Mouse (Mus musculus) layer of hippocampus, postnatal 14 days (tissue): ENCODE data around the gene Kif3a. TPM values are rescaled to one million over a fixed set of nuclear protein-coding genes. Genes with fewer than 3 reads are reported as not detected.
"Not testable (repeated sequence)": the region's sequence is repeated elsewhere in the genome, so short reads cannot be mapped to it uniquely, and the experiment has no call there.

Source experiments
- DNase-seq, 2 experiments: peaks; one replicate each; pipeline ENCODE4 v3.0.0; 2021 to 2022; ENCODE audit warnings: low spot score in 2 of 2, mixed read lengths in 1 of 2
- total RNA-seq, 2 experiments: library from RNA; stranded (reverse); gene quantifications; 2 replicates each; pipeline ENCODE4 v1.2.3; 2021

The Kif3a gene
- total RNA-seq, 2 experiments from 2014 or later = 140 to 149 TPM

- DNase-seq = no peak
These were observed 26.8 kb upstream of the Kif3a start for GRCm38 (mm10) chr11:53540394-53540793.

- no peak for DNase-seq
These were observed 26.0 kb upstream of the Kif3a start for GRCm38 (mm10) chr11:53541222-53541621.

- no peak for DNase-seq
These were observed 24.2 kb upstream of the Kif3a start for GRCm38 (mm10) chr11:53543021-53543420.

- no peak for DNase-seq
These were observed 20.9 kb upstream of the Kif3a start for GRCm38 (mm10) chr11:53546271-53546670.

DNA sequence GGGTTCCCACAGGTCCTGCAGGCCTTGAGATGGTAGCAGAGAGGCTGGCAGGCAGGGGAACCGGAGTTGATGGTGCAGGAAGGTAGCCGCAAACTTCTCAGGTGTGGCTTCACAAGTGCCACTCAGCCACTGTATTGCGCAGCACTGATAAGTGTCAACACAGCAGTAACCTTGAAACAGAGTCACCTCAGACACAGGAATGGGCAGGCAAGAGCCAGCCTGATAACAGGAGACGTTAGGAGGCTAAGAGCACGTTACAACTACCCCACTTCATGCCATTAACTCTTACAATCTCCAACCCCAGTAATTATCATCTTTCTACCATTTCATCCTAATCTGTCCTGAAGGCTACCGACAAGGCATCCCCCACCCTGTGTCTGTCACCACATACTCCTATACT is 19.6 kb upstream of the Kif3a start:
- DNase-seq = no peak

GRCm38 (mm10) chr11:53548036-53548605 is 19.1 kb upstream of the Kif3a start:
- DNase-seq = no peak

DNA sequence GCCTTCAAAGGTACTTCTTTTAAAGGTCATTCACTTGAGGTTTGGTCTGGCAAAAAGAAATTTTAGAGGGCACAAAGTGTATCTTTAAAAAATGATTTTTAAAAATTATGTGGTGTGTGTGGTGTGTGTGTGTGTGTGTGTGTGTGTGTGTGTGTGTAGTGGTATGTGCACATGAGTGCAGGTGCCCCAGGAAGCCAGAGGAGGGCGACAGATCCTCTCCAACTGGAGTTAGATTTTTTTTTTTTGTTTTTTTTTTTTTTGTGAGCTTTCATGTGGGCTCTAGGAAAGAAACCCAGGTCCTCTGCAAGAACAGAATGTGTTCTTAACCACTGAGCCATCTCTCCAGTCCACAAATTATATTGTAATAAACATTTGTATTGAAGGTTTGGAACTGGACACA is 16.5 kb upstream of the Kif3a start:
- no peak for DNase-seq

- DNase-seq = no peak
These were observed 15.4 kb upstream of the Kif3a start for GRCm38 (mm10) chr11:53551754-53552153.

DNA sequence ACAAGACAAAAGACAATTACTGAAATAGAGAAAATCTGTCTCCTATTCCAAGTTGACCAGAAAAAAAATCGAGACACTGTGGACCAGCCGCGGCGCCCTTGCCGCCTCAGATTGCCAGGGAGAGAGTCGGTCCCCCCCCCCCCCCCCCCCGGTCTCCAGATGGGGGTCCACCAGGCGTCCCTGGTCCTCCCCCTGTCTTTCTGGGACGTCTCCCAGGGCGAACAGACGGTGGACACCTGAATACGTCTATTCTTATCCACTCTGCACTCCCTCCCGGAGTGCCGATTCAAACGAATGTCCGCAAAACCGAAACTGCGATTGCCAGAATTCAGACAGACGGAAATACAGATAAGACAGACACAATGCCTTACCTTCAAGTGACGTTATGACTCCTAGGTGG is 10.7 kb upstream of the Kif3a start:
- DNase-seq = not testable (repeated sequence)

GRCm38 (mm10) chr11:53557992-53558391 is 9.2 kb upstream of the Kif3a start:
- not testable (repeated sequence) for DNase-seq

DNA sequence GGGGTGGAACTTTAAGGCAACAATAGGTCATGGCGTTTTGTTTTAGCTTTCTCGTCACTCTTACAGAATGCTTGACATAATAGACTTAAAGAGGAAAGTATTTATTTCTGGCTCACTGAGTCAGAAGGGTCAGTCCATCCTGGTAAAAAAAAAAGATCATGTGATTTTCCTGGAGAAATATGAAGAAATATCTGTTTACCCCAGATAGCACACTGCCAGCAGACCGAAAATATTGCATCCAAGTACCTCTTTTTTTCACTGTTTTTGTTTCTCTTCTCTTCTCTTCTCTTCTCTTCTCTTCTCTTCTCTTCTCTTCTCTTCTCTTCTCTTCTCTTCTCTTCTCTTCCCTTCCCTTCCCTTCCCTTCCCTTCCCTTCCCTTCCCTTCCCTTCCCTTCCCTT is 7.2 kb upstream of the Kif3a start:
- DNase-seq = not testable (repeated sequence)

- no peak for DNase-seq
These were observed 5.2 kb upstream of the Kif3a start for GRCm38 (mm10) chr11:53561986-53562385.

DNA sequence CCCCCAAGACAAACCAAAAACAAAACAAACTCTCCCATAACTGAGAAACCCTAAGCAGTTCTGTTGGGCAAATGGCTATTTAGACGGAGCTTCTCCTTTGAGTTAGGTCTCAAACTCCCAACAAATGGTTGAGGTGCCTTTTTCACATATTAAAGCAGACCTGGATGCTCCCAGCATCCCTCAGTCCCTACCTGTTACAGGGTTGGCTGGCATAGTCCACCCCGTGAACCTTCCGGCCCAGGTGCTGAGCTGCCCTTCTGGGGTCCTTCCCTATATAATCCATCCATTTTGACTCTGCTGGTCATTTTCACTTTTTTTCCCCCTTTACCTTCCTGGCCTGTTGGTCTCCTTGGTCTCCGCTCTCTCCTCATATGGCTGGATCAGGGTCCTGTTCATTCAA is 533 bp upstream of the Kif3a start:
- DNase-seq = no peak

- no peak for DNase-seq
These were observed 13.4 kb downstream of the Kif3a start for GRCm38 (mm10) chr11:53580562-53580961.

DNA sequence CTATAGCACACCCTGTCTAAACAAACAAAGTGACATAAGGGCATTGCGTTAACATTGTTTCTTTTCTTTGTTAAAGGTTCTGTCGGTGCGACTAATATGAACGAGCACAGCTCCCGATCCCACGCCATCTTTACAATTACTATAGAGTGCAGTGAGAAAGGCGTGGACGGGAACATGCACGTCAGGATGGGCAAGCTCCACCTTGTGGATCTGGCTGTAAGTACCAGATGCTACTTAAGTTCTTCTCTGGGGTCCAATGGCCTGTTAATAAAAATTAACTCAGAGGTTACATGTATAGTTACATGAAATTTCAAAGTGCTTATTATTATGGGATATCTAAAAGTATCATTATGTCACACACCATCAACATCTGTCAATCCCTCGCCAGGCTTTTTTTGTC is 16.0 kb downstream of the Kif3a start:
- no peak for DNase-seq

DNA sequence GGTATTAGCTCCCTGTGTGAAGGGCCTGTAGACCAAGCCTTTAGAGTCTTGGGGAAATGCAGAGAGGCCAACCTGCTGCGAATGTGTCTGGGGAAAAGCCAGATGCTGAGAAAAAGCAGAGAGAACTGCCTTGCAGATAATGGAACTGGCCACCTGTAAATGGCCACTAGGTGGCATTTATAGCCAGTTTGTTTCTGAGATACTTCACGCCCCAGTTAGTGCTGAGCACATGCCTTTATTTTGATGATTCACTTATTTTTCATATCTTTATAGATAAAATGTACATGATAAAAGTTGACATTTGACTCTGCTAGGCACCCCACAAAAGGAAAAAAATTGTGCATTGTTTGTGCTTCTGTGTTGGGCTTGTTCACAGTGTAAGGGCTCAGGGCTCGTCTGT is 17.7 kb downstream of the Kif3a start:
- DNase-seq = peak in 1 of 2 experiments; percentile 46

DNA sequence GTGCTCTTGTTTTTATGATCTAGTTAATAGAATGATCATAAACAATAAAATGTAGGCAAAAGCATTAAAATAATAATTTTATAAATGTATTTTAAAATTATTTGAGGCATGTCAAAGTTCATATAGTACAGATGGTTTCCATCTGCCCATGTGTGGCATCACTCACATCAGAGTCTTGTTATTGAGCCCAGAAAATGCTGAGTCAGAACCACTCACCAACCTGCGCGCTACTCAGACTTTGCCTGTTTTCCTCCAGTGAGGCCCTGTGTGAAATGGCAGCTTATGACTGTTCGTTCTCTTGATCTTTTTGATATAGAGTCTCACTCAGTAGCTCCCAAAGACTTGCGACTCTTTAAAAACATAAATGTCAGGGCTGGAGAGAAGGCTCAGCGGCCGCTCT is 18.3 kb downstream of the Kif3a start:
- DNase-seq = no peak

GRCm38 (mm10) chr11:53588279-53588678 is 21.1 kb downstream of the Kif3a start:
- DNase-seq = no peak

- DNase-seq = peak; percentile 27 to 35
These were observed 23.2 kb downstream of the Kif3a start for GRCm38 (mm10) chr11:53590368-53590768.

DNA sequence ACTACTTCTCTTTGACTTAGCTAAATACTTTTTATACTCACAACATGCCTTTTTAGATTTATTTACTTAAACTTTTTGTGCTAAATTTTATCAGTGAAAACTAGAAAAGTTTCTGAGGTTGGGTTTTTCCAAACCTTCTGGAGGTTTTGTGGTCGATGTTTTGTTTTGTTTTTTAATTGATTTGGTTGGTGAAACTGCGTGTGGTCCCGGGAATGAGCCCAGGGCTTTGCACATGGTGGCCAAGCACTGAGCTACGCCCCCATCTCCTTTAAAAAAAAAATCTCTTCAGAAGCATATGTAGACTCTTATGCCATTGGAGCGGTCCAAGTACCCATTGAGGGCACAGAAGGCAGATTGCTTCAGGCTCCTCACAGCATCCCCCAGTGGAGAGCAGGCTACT is 23.9 kb downstream of the Kif3a start:
- DNase-seq = no peak

DNA sequence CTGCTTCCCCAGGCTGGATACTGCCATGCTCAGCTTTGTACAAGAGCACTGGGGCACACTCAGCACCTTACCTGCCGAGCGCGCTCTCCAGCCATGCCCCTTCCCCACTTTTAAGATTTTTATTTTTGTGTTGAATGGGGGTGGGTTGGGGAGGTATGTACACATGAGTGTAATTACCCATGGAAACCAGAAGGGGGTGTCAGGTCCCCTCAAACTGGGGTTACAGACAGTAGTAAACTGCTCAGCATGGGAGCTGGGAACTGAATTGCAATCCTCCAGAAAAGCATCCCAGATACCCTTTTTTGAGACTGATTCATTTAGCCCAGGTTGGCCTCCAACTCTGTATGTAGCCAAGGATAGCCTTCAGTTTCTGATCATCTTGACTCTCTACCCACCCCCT is 37.8 kb downstream of the Kif3a start:
- no peak for DNase-seq

- no peak for DNase-seq
These were observed 38.4 kb downstream of the Kif3a start for GRCm38 (mm10) chr11:53605609-53606008.

DNA sequence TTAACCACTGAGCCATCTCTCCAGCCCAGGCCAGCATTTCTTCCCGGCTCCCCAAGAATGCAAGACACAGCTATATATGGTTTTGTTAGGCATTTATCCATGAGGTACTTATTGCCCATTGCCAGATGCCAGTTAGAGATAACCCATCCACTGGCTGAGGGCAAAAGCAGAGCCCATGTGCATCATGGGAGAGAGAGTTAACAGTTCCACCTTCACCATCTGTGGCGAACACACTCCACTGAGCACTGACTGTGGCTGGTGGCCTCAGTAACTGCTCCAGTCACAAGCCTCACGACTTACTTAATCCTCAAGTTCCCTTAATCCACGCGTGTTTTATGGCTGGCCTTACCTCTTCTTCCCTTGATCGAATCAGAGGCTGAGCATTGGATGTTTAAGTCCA is 42.1 kb downstream of the Kif3a start:
- no peak for DNase-seq

DNA sequence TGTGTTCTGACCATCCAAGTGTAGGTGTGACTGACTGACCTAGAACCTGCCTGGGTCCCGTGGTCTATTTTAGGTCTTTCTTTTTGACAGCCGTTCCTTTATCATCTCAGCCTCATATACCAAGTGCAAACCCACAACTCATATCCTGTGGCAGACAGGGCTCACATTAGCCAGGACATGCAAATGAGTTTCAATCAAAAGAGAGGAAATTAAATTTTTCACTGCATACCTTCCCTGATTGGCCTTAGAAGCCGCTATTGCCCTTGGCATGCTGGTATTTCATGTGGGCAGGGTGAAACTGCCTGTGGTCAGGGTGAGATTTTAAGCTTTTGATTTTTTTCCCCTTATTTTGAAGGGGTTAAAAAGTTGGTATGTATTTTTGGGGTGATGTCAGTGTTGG is 42.5 kb downstream of the Kif3a start:
- no peak for DNase-seq
